Mouse (Mus musculus): ENCODE results near the gene Ccn5. TPM values are rescaled to one million over a fixed set of nuclear protein-coding genes. Genes with fewer than 3 reads are reported as not detected.

The Ccn5 gene
- polyA plus RNA-seq, 1 experiment from 2014 or later = 0.17 TPM

DNA sequence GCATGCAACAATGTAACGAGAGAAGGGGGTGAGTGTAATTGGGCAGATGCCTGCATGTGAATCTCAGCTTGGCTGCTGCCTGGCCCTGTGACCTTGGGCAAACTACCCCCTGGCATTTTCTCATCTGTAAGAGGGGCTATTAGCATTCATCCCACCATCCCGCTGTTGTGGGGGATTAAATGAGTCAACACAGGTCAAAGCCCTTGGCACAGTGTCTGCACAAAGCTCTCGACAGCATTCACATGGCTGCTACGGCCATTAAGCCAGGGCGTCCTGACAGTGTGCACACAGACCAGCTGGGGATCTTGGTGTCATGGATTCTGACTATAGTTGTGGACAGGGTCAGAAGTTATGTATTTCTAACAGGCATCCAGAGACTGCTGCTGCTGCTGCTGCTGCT is 54.2 kb downstream of the Ccn5 start:
- H3K4me1 ChIP-seq (replicated peaks; ENCODE audit: insufficient read depth, low read length) = no peaks in the 10 kb centered on the region
- WGBS = 37% methylated on average over 5 of the region's 5 CpGs

DNA sequence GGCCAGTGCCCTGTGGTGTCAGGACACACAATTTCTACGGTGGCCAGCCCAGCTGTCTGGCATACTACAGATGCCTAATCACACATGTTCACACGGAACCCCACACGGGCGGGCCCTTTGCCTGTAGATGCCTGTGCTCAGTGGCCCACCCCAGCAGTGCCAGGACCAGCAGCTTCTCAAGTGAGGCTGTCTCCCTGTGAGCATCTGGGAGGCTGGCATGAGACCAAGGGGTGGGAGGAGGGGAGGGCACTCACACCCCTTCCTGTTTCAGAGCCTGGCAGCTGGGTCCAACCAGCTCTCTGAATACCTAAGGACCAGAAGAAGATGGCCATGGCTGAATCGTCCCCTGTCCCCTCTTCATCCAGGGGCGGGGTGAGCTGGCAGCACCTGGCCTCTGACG is 54.8 kb downstream of the Ccn5 start:
- 64% methylated on average over 7 of the region's 7 CpGs for WGBS
- no peak overlapping the region for H3K4me3 ChIP-seq (replicated peaks; ENCODE audit: low read depth, low read length)
- ATAC-seq (replicated peaks; ENCODE audit: low FRiP score, low read depth) = no peak

More for the DNA sequence above, 54.2 kb downstream of the Ccn5 start:
- Histone ChIP-seq H3K36me3 (ENCODE audit: insufficient read depth, low read length) (no peaks in the 10 kb centered on the region), H3K4me3 (replicated peaks; ENCODE audit: low read depth, low read length) (no peak overlapping the region), H3K27me3 (ENCODE audit: insufficient read depth, low read length) (no peaks in the 10 kb centered on the region; the same call in 1 of the 2 replicates), H3K4me2 (ENCODE audit: low read length) (no peak overlapping the region), H3K27ac (no peak overlapping the region), H3K9me3 (replicated peaks; ENCODE audit: low read length) (no peaks in the 10 kb centered on the region), H3K9ac (ENCODE audit: low read depth, low read length) (no peak overlapping the region)
- DNase-seq (ENCODE audit: low spot score) = no peak
- ATAC-seq (replicated peaks; ENCODE audit: low FRiP score, low read depth) = no peak
- TF ChIP-seq CTCF (IDR thresholded peaks at IDR 0.05; ENCODE audit: low read depth) = no peak

DNA sequence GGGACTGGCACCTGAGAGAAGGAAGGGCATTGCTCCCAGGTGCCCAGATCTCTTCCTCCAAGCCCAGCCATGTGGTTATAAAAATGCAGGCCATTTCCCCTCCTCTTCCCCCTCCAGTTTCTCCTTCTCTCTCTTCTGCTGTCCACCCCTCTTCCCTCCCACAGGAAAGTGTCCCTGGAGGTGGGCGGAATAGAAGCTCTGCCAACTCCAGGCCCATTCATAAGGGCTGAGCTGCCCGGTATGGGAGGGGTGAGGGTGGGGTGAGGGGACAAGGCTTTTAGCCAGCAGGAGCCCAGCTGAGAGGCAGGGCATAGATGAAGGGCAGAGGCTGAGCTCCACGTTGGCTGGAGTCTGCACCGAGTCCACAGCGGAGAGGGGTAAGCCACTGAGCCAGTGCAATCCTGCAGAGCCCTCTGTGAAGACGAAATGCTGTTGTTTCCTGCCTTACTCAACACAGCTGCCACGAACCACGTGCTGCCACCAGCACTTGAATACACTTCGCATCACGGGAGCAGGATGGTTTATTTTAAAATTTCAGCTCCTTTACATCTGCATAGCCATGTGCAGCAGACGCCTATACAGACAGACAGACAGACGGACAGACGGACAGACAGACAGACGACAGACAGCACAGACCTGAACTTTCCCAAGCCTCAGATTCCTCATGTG is 56.3 kb downstream of the Ccn5 start:
- H3K4me2 ChIP-seq (ENCODE audit: low read length) = no peak overlapping the region
- H3K9ac ChIP-seq (ENCODE audit: low read depth, low read length) = no peak overlapping the region
- no peaks in the 10 kb centered on the region; the same call in 1 of the 2 replicates for H3K27me3 ChIP-seq (ENCODE audit: insufficient read depth, low read length)
- H3K36me3 ChIP-seq (ENCODE audit: insufficient read depth, low read length) = no peaks in the 10 kb centered on the region
- no peaks in the 10 kb centered on the region for H3K9me3 ChIP-seq (replicated peaks; ENCODE audit: low read length)
- 75% methylated on average over 14 of the region's 14 CpGs for WGBS
- H3K4me1 ChIP-seq (replicated peaks; ENCODE audit: insufficient read depth, low read length) = no peaks in the 10 kb centered on the region
- DNase-seq (ENCODE audit: low spot score) = no peak
- H3K4me3 ChIP-seq (replicated peaks; ENCODE audit: low read depth, low read length) = no peak overlapping the region
- no peak for ATAC-seq (replicated peaks; ENCODE audit: low FRiP score, low read depth)
- H3K27ac ChIP-seq = no peak overlapping the region
- TF ChIP-seq CTCF (IDR thresholded peaks at IDR 0.05; ENCODE audit: low read depth) = no peak

More for the DNA sequence above, 54.8 kb downstream of the Ccn5 start:
- no peak for TF ChIP-seq CTCF (IDR thresholded peaks at IDR 0.05; ENCODE audit: low read depth)
- Histone ChIP-seq H3K9ac (ENCODE audit: low read depth, low read length) (no peak overlapping the region), H3K27ac (no peak overlapping the region), H3K4me1 (replicated peaks; ENCODE audit: insufficient read depth, low read length) (no peaks in the 10 kb centered on the region), H3K9me3 (replicated peaks; ENCODE audit: low read length) (no peaks in the 10 kb centered on the region), H3K4me2 (ENCODE audit: low read length) (no peak overlapping the region), H3K36me3 (ENCODE audit: insufficient read depth, low read length) (no peaks in the 10 kb centered on the region), H3K27me3 (ENCODE audit: insufficient read depth, low read length) (no peaks in the 10 kb centered on the region; the same call in 1 of the 2 replicates)
- no peak for DNase-seq (ENCODE audit: low spot score)

DNA sequence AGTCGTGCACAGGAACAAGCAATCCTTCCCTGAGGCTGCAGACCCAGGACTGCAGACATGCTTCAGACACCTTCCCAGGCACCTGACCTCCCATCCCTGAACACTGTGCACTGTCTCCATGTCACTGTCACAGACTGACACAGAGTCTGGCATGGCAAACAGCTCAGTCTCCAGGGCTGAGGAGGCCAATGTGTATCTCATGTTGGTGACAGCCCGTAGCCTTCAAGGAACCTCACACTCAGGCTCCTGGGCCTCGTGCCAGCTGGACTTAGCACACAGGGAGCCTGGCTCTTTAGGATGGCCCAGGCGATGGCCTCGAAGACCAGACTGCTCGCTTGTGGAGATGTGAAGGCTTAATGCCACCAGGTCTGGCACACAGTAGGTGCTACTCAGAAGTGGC is 60.2 kb downstream of the Ccn5 start:
- no peak for DNase-seq (ENCODE audit: low spot score)
- no peak for ATAC-seq (replicated peaks; ENCODE audit: low FRiP score, low read depth)

More for the DNA sequence above, 60.2 kb downstream of the Ccn5 start:
- Histone ChIP-seq H3K36me3 (ENCODE audit: insufficient read depth, low read length) (no peaks in the 10 kb centered on the region), H3K9me3 (replicated peaks; ENCODE audit: low read length) (no peaks in the 10 kb centered on the region), H3K27me3 (ENCODE audit: insufficient read depth, low read length) (no peaks in the 10 kb centered on the region), H3K4me3 (replicated peaks; ENCODE audit: low read depth, low read length) (no peak overlapping the region), H3K27ac (no peak overlapping the region), H3K4me2 (ENCODE audit: low read length) (no peak overlapping the region), H3K9ac (ENCODE audit: low read depth, low read length) (no peak overlapping the region), H3K4me1 (replicated peaks; ENCODE audit: insufficient read depth, low read length) (no peaks in the 10 kb centered on the region)
- TF ChIP-seq CTCF (IDR thresholded peaks at IDR 0.05; ENCODE audit: low read depth) = no peak
- WGBS = 82% methylated on average over 6 of the region's 6 CpGs

Other genes with a start within 250 kb of the Ccn5 start
- 18.1 and 19.7 TPM in 2 replicates for gene Ttpal, start 218.5 kb upstream of the Ccn5 start, polyA plus RNA-seq (2015; fragmentation: Nextera tagmentation; extraction: Ambion mirVana)
- 66.6 and 72.5 TPM in 2 replicates for gene Serinc3, start 175.7 kb upstream of the Ccn5 start, polyA plus RNA-seq (2015; fragmentation: Nextera tagmentation; extraction: Ambion mirVana)
- 179 and 198 TPM in 2 replicates for gene Pkig, start 162.5 kb upstream of the Ccn5 start, polyA plus RNA-seq (2015; fragmentation: Nextera tagmentation; extraction: Ambion mirVana)
- 7.7 and 9.8 TPM in 2 replicates for gene Ada, start 70.6 kb upstream of the Ccn5 start, polyA plus RNA-seq (2015; fragmentation: Nextera tagmentation; extraction: Ambion mirVana)
- not detected in 2 replicates for gene Kcnk15, start 32.8 kb downstream of the Ccn5 start, polyA plus RNA-seq (2015; fragmentation: Nextera tagmentation; extraction: Ambion mirVana)
- 0.33 and 0.50 TPM in 2 replicates for gene Rims4, start 97.8 kb downstream of the Ccn5 start, polyA plus RNA-seq (2015; fragmentation: Nextera tagmentation; extraction: Ambion mirVana)
- gene Ywhab, start 174.1 kb downstream of the Ccn5 start, polyA plus RNA-seq (2015; fragmentation: Nextera tagmentation; extraction: Ambion mirVana) = 261 and 288 TPM in 2 replicates
- 2.7 and 4.0 TPM in 2 replicates for gene Pabpc1l, start 204.6 kb downstream of the Ccn5 start, polyA plus RNA-seq (2015; fragmentation: Nextera tagmentation; extraction: Ambion mirVana)
- 15.2 and 17.1 TPM in 2 replicates for gene Stk4, start 249.5 kb downstream of the Ccn5 start, polyA plus RNA-seq (2015; fragmentation: Nextera tagmentation; extraction: Ambion mirVana)

Measured in kidney, postnatal 0 days (tissue).